Mouse (Mus musculus) monocyte, adult 2 months (primary cell): ENCODE measurements around the gene Hnrnpl.

Experiments
- DNase-seq, 2 experiments: peaks; one replicate each; pipeline ENCODE4 v3.0.0; 2022; ENCODE audit warnings: low spot score in 2 of 2, low read depth in 1 of 2

Hnrnpl gene

DNA sequence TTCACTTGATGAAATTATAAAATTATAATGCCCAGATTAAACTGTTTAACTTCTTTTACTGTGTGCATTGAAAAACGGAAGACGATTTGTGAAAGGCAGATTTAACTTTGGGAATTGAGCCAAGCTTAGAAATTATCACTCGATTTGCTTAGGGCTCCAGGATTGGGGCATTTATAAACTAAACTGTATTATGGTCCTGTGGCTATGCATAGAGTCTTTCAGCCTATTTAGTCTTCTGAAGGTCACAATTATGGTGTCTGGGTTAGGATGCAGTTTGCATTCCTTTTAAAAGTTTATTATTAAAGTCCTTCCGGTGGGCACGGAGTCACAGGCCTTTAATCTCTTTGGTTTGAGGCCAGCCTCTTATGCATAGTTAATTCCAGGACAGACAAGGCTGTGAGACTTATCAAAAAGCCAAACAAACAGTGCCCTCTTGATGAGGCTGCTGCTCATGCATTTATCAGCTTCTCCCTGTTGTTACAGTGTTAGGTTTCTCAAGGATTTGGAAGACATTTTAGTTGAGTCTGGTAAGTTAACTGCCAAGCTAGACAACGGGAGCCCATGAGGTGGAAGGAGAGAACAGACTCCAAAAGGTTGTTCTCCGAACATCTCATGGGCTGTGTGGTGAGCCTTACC, 3.4 kb downstream of the Hnrnpl start:
- DNase-seq: no peak

DNA sequence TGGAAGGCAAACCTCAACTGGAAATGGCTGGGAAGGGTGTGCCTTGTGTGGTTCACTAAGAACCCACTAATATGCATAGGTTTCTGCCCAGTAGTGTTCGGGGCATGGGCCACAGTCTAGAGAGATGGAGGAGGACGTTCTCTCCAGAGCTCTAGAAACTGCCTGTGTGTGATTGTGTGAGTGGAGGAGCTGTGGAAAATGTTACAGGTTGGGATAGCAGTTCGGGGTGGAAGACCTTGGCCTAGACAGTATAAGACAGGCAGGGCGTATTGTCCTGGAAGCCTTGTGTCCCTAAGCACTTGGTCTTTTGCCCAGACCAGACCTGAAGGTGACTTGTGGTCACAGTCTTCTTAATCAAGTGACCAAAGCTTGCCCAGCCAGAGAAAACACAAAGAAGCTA, 4.1 kb downstream of the Hnrnpl start:
- DNase-seq: no peak

DNA sequence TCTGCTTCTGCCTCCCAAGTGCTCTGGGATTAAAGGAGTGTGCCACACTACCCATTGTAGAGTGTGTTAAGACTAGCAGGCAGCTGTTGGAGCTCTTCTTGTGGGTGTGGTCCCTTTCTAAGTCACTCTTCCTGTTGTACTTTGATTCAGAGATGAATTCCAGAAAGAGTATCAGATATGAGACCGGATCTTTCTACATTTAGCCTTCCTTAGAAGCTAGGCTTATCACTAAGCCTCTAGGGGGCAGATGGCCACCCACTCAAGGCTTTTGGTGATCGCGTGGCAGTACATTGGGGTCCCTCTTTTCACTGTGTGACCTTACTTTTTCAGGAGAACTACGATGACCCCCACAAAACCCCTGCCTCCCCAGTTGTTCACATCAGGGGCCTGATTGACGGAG, 4.6 kb downstream of the Hnrnpl start:
- no peak for DNase-seq

DNA sequence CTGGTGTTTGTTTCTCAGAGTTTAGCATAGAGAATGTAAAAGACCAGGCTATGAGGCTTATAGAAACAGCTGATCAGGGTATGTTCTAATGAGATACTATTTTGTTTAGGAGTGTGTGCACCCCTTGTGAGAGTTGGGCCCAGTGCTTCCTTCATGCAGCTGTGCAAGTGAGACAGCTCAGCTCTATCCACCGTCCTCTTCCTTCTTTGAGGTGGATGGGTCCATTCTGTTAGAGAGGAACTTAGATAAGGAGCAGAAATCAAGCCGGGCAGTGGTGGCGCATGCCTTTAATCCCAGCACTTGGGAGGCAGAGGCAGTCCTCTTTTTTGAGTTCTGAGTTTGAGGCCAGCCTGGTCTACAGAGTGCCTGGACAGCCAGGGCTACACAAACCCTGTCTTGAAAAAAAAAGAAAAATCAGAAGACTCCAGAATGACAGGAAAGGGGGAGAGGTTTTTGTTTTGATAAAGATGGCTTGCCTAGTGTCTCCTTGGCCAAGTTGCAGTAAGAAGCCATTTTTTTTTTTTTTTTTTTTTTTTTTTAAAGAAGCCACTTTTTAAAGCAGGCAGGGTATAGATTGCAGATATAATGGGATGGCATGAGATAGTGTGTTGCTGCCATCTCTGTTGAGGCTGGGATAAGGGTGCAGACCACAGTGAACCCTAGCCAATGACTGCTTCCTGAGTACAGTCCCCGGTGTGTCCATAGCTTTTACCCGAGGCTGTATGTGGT, 6.1 kb downstream of the Hnrnpl start:
- DNase-seq: no peak

DNA sequence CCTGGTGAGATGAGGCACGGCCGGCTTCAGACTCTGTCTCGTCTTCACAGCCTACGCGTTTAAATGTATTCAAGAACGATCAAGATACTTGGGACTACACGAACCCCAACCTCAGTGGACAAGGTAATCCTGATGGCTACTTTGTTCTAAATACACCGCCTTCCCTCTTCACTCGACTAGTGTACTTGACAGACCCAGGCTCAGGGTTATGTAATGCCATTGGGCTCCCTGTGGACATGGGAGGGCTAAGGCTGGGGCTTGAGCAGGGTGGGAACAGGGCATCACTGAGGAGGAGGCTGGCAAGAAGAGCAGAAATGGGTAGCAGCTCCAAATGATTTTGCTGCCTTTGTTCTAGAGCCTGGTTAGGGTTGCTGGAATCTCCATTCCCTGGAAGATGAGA, 6.9 kb downstream of the Hnrnpl start:
- DNase-seq: no peak

DNA sequence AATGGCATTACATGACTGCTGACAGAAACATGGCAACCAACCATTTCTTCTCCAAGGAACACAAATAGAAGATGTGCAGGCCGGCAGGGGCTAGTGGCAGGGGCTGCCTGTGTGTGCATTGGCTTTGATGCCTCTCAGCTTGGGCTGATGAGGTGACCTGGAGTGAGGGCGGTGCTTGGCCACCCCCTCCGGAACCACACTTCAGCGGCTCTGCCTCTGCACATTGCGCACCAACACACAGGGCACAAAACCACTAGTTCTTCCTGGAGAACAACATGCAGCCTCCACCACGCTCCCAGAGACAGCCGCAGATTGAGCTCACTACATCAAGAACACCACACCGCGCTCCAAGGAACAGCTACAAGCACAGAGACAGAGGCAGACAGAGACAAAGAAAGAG, 7.9 kb downstream of the Hnrnpl start:
- DNase-seq: no peak

DNA sequence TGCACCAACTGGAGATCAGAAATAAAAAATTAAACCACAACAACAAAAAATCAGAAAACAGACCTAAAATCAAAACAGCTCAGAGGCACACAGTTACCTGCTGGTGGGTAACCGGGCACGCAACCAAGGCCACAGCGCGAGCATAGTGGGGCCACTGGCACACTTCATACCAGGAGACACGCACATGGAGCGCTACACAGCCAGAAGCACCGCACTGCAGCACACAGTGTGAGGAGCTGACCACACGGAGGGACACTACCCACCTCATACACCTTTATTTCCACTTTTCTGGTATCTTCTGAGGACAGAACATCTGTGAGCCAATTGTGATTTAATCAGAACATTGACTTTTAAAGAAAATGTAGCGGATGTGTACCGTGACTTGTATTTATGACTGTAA, 8.6 kb downstream of the Hnrnpl start:
- DNase-seq: no peak

DNA sequence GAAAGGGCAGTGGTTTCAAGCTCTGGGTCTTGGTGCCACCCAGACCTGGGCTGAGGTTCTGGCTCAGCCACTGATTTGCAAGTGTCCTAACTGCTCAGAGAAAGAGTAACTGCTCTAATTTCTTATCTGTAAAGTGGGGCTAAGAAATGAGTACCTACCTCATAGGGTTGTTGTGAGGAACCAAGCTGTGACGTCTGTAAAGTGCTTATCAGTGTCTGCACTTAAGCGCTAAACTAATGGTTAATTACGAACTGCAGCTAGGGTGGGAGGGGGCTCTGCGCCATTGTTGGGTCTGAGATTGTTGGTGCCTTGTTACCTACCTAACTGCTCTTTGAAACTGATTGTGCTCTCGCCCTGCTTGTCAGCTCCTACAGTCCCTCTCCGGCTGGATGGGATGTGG, 9.2 kb downstream of the Hnrnpl start:
- no peak for DNase-seq

DNA sequence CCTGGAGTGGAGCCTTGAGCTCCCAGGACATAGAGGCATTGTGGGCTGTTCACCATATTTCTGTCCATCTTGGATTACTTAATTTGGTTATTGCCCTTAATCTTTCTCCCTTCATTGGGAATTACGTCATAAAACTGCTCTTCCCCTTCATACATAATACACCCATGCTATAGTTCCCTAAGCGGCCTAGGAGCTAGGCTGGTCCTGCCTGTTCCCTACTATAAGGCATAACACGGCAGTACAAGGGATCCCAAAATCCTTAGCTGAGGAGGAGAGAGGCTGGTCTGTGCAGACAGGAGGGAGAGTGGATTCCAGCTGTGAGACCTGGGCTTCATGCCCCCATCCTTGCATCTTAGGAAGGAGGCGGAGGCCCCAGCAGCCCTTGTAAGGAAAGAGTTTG, 9.6 kb downstream of the Hnrnpl start:
- no peak for DNase-seq

DNA sequence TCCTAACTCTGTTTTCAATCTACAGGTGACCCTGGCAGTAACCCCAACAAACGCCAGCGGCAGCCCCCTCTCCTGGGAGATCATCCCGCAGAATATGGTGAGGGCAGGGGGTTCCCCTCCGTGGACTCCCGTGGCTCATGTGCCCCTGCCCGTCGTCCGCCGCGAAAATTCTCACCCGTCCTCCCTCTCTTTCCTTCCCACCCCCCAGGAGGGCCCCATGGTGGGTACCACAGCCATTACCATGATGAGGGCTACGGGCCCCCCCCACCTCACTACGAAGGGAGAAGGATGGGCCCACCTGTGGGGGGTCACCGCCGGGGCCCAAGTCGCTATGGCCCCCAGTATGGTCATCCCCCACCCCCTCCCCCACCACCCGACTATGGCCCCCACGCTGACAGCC, 10.1 kb downstream of the Hnrnpl start:
- DNase-seq: no peak

DNA sequence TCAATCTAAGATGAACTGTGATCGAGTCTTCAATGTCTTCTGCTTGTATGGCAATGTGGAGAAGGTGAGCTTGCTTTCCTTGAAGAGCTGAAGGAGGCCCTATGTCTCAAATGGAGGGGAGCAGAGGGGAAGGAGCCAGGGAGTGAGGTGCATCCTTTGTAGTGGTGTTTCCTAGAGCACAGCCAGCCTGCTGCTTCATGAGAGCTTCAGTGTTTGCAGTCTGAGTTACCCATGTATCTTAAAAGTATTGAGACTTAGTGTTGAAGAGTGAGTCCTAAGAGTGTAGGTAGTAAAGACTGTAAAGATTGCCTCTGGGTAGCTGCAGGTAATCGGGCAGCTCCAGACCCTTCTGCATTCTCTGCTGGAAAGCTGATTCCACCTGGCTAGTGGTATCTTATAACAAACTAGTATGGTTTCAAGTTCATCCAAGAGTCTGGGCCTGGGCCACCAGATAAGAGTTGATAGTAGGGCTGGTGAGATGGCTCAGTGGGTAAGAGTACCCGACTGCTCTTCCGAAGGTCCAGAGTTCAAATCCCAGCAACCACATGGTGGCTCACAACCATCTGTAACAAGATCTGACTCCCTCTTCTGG, 10.6 kb downstream of the Hnrnpl start:
- no peak for DNase-seq

DNA sequence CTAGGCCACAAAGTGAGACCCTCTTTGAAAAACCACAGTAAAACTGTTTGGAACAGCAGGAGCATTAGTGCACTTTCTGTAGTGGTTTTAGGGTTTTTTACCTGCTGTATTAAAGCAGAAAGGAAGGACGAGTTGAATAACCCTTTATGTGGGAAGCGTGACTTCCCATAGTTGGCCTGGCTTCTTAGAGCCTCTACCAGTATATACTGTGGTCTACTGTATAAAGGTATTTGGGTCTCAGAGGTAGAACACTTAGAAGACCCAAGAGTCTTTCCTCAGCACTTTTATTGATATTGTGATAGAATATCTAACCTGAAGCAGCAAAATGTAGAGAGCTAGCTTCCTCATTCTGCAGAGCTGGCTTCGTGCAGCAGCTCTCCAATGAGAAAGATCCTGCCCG, 11.2 kb downstream of the Hnrnpl start:
- DNase-seq: no peak

DNA sequence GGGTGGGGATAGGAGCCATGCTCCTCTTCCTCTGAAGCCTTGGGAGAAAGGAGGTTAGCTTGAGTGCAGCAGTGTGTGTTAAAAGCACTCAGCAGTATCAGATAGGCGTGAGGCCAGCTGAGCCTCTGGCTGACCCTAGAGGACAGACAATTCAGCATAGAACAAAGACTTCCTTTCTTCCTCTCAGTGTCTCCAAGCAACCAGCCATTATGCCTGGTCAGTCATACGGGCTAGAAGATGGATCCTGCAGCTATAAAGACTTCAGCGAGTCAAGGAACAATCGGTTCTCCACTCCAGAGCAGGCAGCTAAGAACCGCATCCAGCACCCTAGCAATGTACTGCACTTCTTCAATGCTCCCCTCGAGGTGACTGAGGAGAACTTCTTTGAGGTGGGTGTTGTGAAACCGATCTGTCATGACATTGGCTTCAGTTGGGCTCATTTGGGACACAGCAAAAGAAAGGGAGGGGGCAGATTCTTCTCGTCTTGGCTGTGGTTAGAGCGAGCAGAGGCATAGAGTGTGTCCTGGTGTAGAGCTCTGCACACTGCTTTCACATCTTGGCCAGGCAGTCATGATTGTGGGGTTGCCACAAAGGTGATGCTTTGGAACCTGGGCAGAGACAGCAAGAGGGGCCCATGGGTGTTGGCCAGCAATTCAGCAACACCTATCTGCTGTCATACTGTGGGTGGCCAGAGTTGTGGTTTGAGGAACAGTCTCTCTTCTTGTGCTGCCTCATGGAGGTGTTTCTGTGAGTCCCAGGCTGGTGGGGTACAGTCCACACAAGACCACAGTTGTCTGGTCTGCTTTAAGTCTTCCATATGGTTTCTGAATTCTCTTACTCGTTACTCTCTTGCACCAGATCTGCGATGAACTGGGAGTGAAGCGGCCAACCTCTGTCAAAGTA, 12.3 kb downstream of the Hnrnpl start:
- no peak for DNase-seq

DNA sequence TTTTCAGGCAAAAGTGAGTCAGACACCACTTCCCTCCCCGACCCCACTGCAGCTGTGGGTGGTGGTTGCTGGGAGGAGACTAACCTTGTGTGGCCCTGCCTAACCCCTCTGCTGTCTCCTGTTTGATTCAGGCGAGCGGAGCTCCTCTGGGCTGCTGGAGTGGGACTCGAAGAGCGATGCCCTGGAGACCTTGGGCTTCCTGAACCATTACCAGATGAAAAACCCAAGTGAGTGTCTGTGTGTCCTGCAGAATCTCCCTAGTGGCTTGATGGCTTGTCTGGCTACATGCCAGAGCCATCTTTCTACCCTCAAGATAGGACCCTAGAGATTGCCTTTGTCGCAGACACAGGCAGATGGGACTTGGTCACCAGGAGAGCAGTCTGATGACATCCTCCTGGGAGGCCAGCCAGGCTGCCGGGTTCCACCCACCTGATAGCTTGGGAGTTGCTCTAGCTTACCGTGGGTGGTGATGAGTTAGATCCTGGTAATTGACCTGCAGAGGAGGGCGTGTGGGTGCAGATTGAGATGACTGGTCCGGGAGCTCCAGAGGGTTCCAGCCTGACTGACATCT, 13.0 kb downstream of the Hnrnpl start:
- no peak for DNase-seq

DNA sequence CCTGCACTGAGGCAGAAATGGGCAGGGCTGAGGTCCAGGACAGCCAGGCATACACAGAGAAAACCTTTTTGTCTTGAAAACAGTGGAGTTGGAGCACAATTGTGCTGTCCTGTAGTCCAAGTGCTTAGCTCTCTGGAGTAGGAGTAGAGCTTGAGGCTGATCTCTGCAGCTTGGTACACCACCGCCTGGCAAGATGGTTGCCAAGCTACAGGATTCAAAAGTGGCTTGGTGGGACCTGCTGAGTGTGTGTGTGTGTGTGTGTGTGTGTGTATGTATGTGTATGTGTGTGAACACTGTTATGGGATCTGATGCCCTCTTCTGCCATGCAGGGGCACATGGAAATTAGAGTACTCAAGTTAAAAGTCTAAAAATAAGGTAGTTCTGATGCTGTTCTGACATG, 14.2 kb downstream of the Hnrnpl start:
- no peak for DNase-seq

DNA sequence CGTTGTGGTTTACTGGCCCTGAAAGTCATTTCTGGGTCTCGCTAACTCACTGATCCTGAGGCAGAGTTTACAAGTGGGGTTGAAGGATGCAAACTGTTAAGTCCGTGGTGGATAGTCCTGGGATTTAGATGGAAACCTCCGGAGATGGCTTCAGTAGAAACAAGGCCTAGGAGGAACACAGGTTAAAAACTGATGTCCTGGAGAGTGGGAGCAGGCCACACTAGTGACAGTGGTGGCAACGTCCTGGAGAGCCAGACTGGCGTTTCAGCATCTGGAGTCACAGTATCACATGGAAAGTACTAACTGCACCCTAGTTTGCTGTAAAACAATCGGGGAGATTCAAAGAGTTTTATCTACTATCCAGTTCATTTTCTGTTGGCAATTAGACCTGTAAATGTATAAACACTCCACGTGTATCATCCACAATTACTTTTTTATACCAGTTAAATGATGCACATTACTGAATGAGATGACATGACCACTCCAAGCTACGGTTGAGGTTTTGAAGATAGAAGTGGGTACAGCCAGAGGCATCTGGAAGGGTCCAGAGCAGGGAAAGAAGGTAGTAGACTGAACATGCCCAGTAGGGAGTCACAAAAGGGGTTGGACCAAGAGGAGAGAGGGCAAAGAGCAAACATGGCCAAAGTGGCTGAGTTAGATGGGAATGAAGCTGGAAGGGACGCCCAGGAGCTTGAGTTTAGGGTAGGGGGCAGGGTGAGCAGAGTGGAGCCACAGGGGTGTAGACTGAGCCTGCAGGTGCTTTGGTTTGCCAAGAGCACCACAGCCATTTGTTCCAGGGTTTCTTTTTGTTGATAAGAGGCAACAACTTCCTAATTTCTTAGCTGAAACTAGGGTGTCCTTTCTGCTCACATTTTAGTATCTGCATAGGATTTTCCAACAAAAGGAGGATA, 14.9 kb downstream of the Hnrnpl start:
- DNase-seq: no peak

DNA sequence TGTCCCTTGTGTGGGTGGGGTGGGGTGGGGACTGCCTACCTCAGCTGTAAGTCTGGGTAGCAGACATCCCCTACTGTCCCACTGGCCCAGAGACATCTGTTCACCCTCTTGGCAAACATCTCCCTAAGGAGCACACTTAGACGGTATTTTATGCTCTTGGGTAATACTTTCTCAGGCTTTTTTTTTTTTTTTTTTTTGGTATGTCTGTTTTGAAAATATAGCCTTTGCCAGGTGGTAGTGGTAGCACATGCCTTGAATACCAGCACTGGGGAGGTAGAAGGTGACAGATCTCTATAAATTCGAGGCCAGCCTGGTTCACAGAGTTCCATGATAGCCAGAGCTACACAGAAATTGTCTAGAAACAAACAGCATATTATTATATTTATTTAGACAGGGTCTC, 15.6 kb downstream of the Hnrnpl start:
- DNase-seq: no peak

DNA sequence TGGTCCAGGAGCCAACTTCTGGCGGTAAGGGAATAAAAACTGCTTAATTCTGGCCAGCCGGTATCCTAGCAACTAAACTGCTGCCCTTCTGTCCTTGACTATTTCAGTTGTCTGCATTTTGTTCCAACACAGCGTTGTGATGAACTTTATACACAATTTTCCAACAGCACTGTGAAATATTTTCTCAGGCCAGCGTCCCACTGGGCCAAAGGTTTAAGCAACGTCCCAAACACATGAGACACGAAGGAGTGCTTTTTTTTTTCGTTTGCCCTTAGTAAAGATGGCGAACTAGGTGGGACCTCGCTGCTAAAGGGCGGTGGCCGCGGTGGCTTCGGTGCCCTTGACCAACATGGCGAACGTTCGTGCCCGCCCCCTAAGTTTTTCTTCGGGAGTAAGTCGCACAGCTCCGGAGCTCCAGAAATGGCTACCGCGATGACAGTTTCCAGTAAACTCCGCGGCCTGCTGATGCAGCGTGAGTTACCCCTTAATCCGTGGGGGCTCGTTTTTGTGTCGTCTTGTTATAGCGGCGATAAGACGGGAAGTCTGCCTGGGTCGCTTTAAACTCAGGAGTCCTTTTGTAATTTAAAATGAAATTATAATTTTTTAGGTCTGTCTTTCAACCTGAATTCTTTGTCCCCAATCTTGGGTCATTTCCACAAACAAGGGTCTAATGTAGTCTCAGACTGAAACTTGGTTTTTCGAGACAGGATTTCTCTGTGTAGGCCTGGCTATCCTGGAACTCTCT, 16.8 kb downstream of the Hnrnpl start, which contains the start of gene Ech1:
Gene Ech1, plus strand, starts transcription at position 277 of the 745 bp plus-strand sequence.
- peak; percentile 61 to 84 for DNase-seq

DNA sequence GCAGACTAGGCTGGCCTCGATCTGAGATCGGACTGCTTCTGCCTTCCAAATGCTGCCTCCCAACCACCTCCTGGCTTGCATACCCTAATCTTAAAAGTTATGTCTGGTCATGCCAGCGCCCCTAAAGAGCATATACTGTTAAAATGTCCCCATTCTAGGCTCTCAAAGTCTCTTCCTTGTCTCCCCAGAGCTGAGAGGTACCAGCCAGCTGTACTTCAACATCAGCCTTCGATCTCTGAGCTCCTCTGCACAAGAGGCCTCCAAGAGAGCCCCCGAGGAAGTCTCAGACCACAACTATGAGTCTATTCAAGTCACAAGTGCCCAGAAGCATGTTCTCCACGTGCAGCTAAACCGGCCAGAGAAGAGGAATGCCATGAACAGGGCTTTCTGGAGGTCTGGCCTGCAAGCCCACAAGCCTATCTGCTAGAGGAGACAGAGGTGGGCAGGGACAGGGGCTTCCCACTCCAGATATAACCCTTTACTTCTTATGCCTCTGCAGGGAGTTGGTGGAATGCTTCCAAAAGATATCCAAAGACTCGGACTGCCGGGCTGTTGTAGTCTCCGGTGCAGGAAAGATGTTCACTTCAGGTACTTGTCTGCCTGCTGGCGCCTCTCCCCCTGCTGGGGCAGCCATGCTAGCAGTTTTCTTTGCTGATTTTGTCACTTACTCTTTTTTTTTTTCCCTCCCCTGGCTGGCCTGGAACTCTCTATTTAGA, 17.5 kb downstream of the Hnrnpl start:
- no peak for DNase-seq
